Mouse (Mus musculus) A20 (cell line): Measurements from ENCODE around the gene Gm26727.
"Not testable (repeated sequence)": the region's sequence is repeated elsewhere in the genome, so short reads cannot be mapped to it uniquely, and the experiment has no call there.

Experiments used
- DNase-seq: peaks from one replicate; pipeline ENCODE4 v3.0.0-alpha.2; 2011; ENCODE audit warnings: low read depth, low spot score

The Gm26727 gene

DNA sequence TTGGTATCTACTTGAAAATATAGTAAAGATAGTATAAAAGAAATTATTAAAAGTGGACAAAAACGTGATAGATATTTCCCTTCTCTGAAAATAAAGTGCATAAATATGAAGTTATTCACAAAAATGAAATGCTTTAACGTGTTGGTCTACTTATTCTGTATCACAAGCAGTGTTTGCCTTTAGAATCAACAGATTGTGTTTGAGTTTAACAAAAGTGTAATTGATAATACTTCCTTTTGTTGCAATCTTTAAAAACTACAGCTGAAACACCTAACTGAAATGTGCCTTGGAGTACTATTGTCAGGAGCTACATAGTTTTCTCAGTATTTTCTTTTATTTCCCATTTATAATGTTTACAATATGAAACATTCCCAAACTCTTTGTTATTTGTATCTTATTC, at the start of gene Gm26727:
Gene Gm26727, minus strand, starts transcription at position 101 of the 400 bp plus-strand sequence.
- no peak for DNase-seq

DNA sequence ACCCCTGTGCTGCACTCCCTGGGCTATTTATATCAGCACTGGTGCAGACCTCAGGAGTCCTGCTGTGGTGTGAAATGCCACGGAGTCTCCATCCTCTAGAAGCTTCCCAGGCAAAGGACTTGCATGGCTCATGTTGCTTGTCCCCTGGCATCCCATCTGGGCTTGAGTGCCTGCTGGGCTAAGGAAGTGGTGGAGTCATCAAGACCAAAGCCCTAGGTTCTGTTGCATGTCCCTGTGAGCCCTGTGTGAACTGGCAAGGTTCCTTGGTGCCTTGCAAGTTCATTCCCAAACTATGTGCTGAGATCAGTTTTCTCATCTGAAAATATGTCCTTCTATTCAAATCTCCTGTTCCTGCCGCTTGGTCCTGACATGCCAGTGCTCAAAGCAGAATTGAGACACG, 48.1 kb upstream of the Gm26727 start:
- DNase-seq, result no peak

DNA sequence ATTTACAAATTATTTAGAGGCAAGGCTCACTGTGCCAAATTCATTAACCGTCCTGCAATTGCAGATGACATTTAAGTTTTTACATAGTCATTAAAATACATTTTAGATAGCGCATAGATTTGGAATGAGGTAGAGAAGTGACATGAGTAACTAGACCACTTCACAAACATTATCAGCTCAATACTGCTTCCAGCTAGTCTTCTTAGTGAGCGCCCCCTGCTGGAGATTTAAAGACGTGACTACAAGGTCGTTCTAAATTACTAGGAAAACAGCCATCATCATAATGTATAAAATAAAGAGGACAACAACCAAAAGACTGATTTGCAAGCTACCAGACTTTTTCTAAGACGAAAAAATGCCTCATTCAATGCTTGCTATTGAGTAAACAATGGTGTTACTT, 44.8 kb upstream of the Gm26727 start:
- DNase-seq, result peak; percentile 1

DNA sequence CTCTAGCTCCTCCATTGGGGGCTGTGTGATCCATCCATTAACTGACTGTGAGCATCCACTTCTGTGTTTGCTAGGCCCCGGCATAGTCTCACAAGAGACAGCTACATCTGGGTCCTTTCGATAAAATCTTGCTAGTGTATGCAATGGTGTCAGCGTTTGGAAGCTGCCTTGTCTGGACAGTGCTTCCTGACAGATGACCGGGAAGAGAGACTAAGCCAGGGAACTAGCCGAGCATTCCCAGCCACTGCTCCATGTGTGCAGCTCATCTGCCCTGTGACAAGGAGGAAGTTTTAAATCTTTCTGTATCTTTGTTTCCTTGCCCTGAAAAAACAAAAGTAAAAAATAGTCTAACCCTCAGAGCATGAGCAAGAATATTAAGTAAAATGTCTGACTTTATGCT, 37.0 kb upstream of the Gm26727 start:
- not testable (repeated sequence) for DNase-seq

DNA sequence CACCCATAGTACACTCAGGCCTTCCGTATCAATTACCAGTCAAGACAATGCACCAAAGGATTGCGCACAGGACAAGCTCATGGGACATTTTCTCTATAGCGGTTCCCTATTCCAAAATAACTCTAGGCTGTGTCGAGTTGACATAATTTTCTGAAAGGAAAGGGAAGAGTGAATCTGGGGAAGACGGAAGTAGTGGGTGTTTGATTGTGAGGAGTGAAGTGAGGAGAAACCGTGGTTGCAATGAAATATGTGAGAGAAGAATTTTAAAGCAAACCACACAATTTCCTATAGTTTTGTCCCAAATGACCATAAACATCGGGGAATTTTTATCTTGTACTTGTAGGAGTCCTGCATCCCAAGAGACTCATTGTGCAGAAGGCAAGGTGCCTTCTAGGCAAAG, 34.1 kb upstream of the Gm26727 start:
- DNase-seq, result no peak

DNA sequence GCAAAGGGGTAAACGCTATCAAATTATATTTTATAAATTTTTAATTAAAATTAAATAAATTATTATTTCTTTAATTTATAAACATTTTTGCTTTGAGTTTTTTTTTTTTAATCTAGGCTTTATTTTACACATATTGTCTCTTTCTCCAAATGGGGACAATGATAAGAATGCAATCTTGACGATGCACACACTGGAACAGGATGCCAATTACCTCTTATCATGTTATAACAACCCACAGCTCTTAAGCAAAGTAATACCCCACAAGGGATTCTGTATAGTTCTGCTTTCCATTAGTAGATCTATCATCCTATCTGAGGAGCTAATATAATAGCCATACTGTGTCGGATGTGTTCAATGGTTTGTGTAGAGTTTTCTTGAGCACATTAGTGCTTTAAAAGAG, 27.9 kb upstream of the Gm26727 start:
- DNase-seq, result no peak

DNA sequence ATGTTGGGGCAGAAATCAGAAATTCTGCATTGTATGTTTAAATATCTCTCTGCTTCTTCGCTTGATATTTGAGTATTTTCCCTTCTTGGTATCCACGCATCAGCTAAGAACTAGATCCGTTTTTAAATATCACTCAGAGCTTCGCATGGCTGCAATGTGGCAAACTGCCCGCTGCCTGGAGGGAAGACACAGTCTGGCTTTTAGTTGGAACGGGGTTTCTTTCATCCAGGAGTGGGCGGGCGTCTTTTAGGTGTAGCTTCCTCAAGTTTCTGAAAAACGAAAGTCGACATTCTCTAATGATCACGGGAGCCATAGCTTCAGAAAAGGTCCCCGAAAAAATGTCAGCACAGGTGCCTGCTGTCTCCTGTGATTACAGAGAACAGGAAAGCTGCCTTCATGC, 14.2 kb upstream of the Gm26727 start:
- no peak for DNase-seq

DNA sequence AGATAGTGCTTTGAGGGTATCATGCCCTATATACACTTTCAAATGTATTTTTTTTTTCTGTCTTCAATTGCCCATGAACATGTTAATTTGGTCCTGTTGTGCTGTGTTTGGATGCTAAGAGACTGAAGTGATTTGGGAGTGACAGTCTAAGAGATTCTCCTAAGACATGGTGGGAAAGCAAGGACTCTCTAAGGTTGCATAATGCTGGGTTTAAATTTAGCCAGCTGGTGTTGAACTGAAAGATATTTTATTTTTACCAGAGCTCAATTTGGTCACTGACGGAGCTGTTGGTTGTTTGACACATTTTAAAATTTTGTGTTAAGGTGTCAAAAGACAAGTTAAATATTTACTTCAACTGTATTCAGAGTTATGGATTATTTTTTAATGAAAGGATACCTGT, 13.8 kb upstream of the Gm26727 start:
- DNase-seq, result no peak

DNA sequence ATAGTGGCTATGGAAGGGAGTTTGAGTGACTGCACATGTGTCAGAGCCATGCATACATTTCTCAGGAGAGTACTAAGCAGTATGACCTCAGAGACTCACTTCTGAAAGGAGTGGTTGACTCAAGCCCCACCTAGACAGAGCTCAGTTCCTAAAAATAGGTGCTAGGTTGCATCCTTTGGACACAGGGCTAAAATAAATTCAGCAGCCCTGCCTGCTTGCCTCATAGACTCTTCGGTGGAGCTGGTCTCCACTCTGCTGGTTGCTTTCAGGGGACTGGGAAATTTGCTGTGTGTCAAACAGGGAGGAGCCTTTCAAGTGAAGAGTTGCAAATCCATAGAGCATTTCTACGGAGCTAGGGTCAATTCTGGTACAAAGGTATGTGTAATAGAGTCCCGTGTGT, 12.8 kb upstream of the Gm26727 start, which contains the start of gene Xirp2:
Gene Xirp2, plus strand, starts transcription at position 223 of the 400 bp plus-strand sequence.
- DNase-seq, result no peak

DNA sequence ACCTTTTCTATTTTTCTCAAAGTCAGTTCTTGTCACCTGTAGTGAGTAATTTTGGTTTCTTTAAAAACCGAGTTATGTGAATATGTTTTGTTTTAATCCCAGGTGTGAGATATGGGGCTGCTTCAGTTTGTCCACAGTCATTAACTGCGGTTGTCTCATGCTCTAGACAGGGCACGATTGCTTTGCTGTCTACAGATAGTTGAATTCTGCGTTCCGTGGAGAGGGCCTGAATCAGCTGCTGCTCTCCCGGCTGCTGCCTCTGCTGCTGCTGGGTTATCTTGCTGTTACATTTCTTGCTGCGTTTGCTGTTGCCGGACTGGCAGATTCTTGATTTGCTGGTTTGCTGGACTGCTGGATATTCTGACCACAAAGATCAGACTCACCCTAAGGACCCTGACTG, 5.3 kb upstream of the Gm26727 start:
- DNase-seq, result no peak

DNA sequence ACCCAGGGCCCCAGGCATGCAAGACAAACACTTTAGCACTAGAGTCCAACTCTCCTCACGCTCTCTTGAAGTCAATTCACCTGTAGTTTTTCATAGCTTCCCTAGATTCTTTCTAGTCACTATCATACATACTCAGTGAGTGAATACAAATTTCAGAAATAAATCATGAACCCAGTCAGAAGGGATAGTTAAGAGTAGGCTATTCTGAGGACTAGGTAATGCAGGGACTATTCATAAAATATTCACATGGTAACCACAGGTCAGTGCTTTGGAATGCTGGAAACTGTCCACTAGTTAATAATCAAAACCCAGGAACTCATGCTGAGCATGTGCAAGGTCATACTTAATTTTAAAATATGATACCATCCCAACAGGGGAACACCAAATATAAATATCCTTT, 10.2 kb downstream of the Gm26727 start:
- DNase-seq, result no peak

DNA sequence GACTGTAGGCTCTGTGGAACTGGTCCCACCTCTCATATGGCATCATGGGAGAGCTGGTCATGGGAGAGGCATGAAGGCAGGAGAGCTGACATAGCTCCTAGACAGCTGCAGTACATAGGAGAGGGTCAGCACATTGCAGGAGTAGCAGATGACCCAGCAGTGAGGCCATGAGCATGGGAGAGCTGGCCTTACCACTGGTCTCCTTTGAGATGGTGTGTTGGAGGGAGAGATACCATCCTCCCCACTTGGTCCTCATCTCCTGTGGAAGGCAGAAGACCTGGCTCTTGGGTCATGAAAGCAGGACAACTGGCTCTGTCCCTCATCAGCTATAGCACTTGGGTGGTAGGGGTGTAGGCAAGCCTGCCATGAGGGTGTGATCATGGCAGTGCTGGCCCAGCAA, 12.1 kb downstream of the Gm26727 start:
- DNase-seq, result no peak

DNA sequence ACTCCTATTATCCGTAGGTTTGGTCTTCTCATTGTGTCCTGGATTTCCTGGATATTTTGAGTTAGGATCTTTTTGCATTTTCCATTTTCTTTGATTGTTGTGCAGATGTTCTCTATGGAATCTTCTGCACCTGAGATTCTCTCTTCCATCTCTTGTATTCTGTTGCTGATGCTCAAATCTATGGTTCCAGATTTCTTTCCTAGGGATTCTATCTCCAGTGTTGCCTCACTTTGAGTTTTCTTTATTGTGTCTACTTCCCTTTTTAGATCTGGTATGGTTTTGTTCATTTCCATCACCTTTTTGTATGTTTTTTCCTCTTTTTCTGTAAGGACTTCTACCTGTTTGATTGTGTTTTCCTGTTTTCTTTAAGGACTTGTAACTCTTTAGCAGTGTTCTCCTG, 19.6 kb downstream of the Gm26727 start, which contains the start of gene Gm21830:
Gene Gm21830, plus strand, starts transcription at position 301 of the 400 bp plus-strand sequence.
- not testable (repeated sequence) for DNase-seq
